Mouse (Mus musculus): ENCODE results near the gene Gnb3.
"Not testable (repeated sequence)": the region's sequence is repeated elsewhere in the genome, so short reads cannot be mapped to it uniquely, and the experiment has no call there.

The Gnb3 gene

DNA sequence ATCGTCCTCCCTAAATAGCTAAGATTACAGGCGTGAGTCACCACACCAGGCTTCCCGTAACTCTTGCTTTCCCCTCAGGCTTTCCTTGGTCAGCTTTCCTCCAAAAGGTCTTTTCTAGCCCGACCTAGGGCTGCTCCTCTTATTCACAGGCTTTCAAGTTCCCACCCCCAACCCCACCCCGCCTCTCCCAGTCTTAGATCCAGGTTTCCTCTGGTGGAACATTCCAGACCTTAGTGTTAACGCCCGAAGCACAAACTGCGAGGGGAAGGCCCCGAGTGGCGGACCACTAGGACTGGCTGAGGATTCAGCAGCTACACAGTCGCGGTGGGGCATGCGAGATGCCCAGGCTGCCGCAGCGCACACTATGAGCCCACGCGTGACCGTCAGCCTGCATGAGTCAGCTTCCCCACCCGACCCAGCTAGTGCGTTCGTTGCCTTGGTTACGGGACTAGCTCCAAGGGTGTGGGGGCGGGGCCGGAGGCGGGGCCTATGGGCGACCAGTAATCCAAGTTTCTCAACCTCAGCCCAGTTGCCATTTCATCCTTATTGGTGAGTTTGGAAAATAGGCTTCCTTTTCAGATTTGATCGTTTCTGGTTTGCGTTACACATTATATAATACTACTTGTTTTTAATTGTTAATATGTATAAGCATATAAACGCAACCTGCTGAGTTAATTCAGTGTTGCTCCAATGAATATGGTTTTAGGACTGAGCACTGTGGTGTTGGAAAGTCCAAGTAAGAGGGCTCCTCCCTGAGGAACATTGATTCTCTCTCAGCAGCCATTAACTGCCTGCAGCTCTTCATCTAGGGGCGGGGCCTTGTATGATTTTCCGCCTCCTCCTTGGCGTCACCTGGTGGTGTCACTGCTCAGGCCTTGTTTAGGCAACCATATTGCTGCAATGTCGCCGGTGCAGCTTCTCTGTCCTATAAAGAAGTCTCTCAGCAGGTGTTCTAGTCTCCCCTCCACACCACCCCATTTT lies 34.4 kb downstream of the Gnb3 start:
- peak; percentile 59; the same call in 1 of the 2 replicates for ATAC-seq (ENCODE audit: insufficient number of reproducible peaks, low FRiP score, low TSS enrichment)

GRCm38 (mm10) chr6:124804341-124804740 lies 35.7 kb downstream of the Gnb3 start:
- no peak for ATAC-seq (ENCODE audit: insufficient number of reproducible peaks, low FRiP score, low TSS enrichment)

- not testable (repeated sequence) for ATAC-seq (ENCODE audit: insufficient number of reproducible peaks, low FRiP score, low TSS enrichment)
Measured at GRCm38 (mm10) chr6:124803691-124804090, 36.4 kb downstream of the Gnb3 start.

- ATAC-seq (ENCODE audit: insufficient number of reproducible peaks, low FRiP score, low TSS enrichment) = no peak
Measured at GRCm38 (mm10) chr6:124803061-124803460, 37.0 kb downstream of the Gnb3 start.

- not testable (repeated sequence) for ATAC-seq (ENCODE audit: insufficient number of reproducible peaks, low FRiP score, low TSS enrichment)
Measured at GRCm38 (mm10) chr6:124802400-124802799, 37.7 kb downstream of the Gnb3 start.

DNA sequence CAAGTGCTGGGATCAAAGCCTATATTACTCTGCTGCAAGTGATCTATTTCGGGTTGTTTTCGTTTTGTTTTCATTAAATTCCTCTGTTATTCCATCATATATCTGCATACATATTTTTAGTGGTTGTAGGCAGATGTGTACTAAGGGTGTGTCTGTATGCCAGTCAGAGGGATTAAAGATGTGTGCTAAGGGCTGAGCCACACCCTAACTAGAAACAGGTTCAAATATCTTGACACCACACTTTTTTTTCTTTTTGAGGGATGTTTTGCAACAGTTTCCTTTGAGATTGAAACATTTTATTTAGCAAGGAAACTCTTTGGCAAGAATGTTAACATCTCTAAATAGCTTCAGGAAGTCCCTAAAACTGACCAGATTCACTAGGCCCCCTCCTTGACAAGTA lies 43.9 kb downstream of the Gnb3 start:
- ATAC-seq (ENCODE audit: insufficient number of reproducible peaks, low FRiP score, low TSS enrichment) = no peak

DNA sequence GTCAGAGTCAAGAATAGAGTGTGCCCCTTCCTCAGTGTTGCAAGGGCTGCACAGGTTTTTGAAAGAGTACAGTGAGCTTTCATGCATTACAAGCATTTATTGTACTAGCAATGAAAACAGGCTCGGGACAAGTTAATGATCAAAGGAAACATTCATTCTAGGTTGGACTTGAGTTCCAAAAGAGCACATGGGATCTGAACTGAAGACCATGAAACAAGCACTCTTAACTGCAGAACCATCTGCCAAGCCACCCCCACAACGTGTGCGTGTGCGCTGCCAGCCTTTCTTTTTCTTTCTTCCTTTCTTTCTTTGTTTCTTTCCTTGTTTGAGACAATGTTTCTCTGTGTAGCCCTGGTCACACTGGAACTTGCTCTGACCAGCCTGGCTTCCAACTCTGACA lies 44.3 kb downstream of the Gnb3 start:
- no peak for ATAC-seq (ENCODE audit: insufficient number of reproducible peaks, low FRiP score, low TSS enrichment)

- ATAC-seq (ENCODE audit: insufficient number of reproducible peaks, low FRiP score, low TSS enrichment) = no peak
Measured at GRCm38 (mm10) chr6:124791911-124792310, 48.2 kb downstream of the Gnb3 start.

DNA sequence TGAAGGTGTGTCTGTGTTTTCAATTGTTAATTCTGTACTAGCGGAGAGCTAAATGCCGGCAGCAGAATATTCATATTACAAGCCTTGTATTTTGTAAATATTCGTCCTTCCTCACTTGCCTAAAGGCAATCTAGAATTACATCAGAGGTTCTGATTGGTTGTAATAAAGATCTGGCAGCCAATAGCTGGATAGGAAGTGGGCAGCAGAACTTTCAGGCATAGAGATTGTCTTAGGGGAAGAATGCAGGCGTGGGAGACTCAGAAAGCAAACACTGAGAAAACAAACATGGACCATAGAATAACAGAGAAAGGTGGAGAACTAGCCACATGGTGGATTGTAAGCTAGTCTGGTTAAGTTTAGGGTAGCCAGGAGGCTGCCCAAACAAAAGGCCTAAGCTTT lies 50.0 kb downstream of the Gnb3 start:
- no peak for ATAC-seq (ENCODE audit: insufficient number of reproducible peaks, low FRiP score, low TSS enrichment)

- ATAC-seq (ENCODE audit: insufficient number of reproducible peaks, low FRiP score, low TSS enrichment) = no peak
Measured at GRCm38 (mm10) chr6:124789519-124789918, 50.6 kb downstream of the Gnb3 start.

DNA sequence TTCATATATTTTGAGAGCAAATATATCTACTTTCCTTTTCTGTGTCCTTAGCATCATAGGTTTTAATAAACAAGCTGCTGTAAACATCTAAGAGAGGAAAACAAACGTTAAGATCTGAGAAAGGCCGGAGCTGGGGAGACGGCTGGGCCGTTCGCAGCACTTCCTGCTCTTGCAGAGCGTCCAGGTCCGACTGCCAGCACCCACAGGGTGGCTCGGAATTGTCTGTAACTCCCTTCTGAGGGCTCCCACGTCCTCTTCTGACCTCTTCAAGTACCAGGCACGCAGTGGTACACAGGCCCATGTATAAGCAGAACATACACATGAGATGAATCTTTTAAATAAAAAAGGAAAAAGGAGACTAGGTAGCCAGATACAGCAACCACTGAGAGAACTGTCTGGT lies 52.4 kb downstream of the Gnb3 start:
- no peak for ATAC-seq (ENCODE audit: insufficient number of reproducible peaks, low FRiP score, low TSS enrichment)

GRCm38 (mm10) chr6:124786756-124787420 lies 53.2 kb downstream of the Gnb3 start:
- ATAC-seq (ENCODE audit: insufficient number of reproducible peaks, low FRiP score, low TSS enrichment) = peak; percentile 83
